Mouse (Mus musculus): ENCODE data around the gene Hadh.

DNA sequence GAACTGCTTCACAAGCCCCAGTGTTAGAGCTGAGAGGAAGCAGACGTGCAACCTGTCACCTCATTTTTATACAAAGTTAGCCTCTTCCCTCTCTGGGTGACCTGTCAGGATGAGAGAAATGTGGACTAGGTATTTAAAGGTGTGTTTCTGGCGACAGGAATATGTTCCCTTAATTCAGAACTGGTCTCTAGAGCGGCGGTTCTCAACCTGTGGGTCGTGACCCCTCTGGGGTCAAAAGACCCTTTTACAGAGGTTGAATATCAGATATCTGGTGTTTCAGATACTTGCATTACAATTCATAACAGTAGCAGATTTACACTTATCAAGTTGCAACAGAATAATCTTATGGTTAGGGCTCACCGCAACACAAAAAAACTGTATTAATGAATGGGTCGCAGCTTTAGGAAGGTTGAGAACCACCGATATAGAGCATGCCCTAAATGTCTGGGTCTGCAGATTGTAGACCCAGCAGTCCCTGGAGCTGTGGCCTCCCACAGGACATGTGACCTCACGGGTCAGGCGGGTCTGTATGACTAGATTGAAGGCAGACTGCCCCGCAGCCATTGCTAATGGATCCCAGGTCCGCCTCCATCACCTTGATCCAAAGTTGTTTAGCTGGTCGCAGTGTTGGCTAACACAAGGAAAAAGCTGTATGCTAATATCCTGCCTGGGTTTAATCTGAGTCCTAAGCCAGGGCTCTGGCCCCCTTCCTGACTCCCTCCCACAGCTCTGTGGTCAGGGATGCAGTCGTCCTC is 53.1 kb downstream of the Hadh start:
- TF ChIP-seq CTCF (IDR thresholded peaks at IDR 0.05; ENCODE audit: low read depth, low read length) (no peak), POLR2A (IDR thresholded peaks at IDR 0.05; ENCODE audit: insufficient read depth, low read length) (no peak), EP300 (IDR thresholded peaks at IDR 0.05; ENCODE audit: insufficient read depth, low read depth, low read length) (no peak)
